Mouse (Mus musculus) forebrain, embryonic 16.5 days (tissue): ENCODE results near the gene Smyd4. TPM values are rescaled to one million over a fixed set of nuclear protein-coding genes. Genes with fewer than 3 reads are reported as not detected.
A peak's percentile ranks its signal among the peaks of the same experiment; 100 is the strongest.

Experiments
- ATAC-seq: fragments of 200-750 bp; cut with Nextera tagmentation; 2 replicates; pipeline ENCODE4 v1.8.0; 2017; ENCODE audit warnings: mild to moderate bottlenecking, moderate library complexity
- H3K27ac ChIP-seq: fragments of 300-500 bp; sonication (generic); 2 replicates; pipeline ENCODE4 v1.5.1; 2014; ENCODE audit warnings: low read length, control low read depth
- H3K27me3 ChIP-seq: fragments of 300-500 bp; sonication (generic); replicated peaks from 2 replicates; pipeline ENCODE4 v1.6.1; 2014; ENCODE audit warnings: low read length; ENCODE audit not compliant: control insufficient read depth, insufficient read depth
- H3K36me3 ChIP-seq: fragments of 300-500 bp; sonication (generic); 2 replicates; pipeline ENCODE4 v1.6.1; 2014; ENCODE audit not compliant: control insufficient read depth, insufficient read depth
- H3K4me1 ChIP-seq: fragments of 300-500 bp; sonication (generic); replicated peaks from 2 replicates; pipeline ENCODE4 v1.6.1; 2014; ENCODE audit warnings: low read length; ENCODE audit not compliant: control insufficient read depth, insufficient read depth
- H3K4me2 ChIP-seq: fragments of 300-500 bp; sonication (generic); 2 replicates; pipeline ENCODE4 v1.6.1; 2014; ENCODE audit warnings: mild to moderate bottlenecking, low read length, control low read depth
- H3K4me3 ChIP-seq: fragments of 300-500 bp; sonication (generic); replicated peaks from 2 replicates; pipeline ENCODE4 v1.5.1; 2014; ENCODE audit warnings: mild to moderate bottlenecking, low read length, control low read depth
- H3K9ac ChIP-seq: fragments of 300-500 bp; sonication (generic); replicated peaks from 2 replicates; pipeline ENCODE4 v1.6.1; 2014; ENCODE audit warnings: low read depth, low read length, control low read depth
- H3K9me3 ChIP-seq: fragments of 300-500 bp; sonication (generic); 2 replicates; pipeline ENCODE4 v1.6.1; 2016; ENCODE audit warnings: low read length; ENCODE audit not compliant: control insufficient read depth
- WGBS: fragments of 180-500 bp; shearing (Covaris S2); extraction: QIAGEN DNeasy Blood & Tissue Kit; methylation state at CpG from one replicate; pipeline ENCODE4 v1.1.7; 2014; 5-methylcytosine and 5-hydroxymethylcytosine counted together
- polyA plus RNA-seq: library from polyadenylated mRNA; unstranded; fragments of >200 nt; fragmentation: Nextera tagmentation; extraction: Ambion mirVana; gene quantifications from 2 replicates; pipeline ENCODE4 v1.2.1, GENCODE M21; 2015

Gene Smyd4
- polyA plus RNA-seq: 15.0 and 19.0 TPM in 2 replicates

- peak within 1 kb of the TSS; percentile 94 for H3K4me2 ChIP-seq
- peak within 1 kb of the TSS; percentile 80 for H3K9ac ChIP-seq
- peaks cover 16% of the 10 kb centered on the region for H3K4me1 ChIP-seq
- H3K36me3 ChIP-seq: no peaks in the 10 kb centered on the region
- peak; percentile 100 for ATAC-seq
- 0% methylated on average over 56 of the region's 56 CpGs for WGBS
- no peaks in the 10 kb centered on the region for H3K9me3 ChIP-seq
- H3K4me3 ChIP-seq: peak within 1 kb of the TSS; percentile 92
- no peaks in the 10 kb centered on the region for H3K27me3 ChIP-seq
- peak within 1 kb of the TSS; percentile 60 for H3K27ac ChIP-seq
Observed at GRCm38 (mm10) chr11:75348199-75348889, at the start of gene Smyd4, which contains the start of gene Rpa1. TSS of gene Smyd4 (plus strand) at chr11:75348433. TSS of gene Rpa1 (minus strand) at chr11:75348324.

GRCm38 (mm10) chr11:75298491-75298890 is 49.7 kb upstream of the Smyd4 start:
- WGBS: 60% methylated on average over 11 of the region's 11 CpGs
- Histone ChIP-seq H3K4me2 (no peak overlapping the region), H3K4me1 (peaks cover 17% of the 10 kb centered on the region), H3K4me3 (no peak overlapping the region), H3K27me3 (no peaks in the 10 kb centered on the region), H3K9ac (no peak overlapping the region), H3K27ac (no peak overlapping the region), H3K36me3 (peaks cover 8% of the 10 kb centered on the region; the same call in 1 of the 2 replicates), H3K9me3 (no peaks in the 10 kb centered on the region)
- no peak for ATAC-seq

GRCm38 (mm10) chr11:75299786-75300185 is 48.4 kb upstream of the Smyd4 start:
- H3K4me3 ChIP-seq: no peak overlapping the region
- peaks cover 10% of the 10 kb centered on the region; the same call in 1 of the 2 replicates for H3K36me3 ChIP-seq
- 42% methylated on average over 10 of the region's 10 CpGs for WGBS
- peaks cover 4% of the 10 kb centered on the region; the same call in 1 of the 2 replicates for H3K4me1 ChIP-seq
- H3K27me3 ChIP-seq: no peaks in the 10 kb centered on the region
- no peak overlapping the region; the same call in 1 of the 2 replicates for H3K27ac ChIP-seq
- H3K9me3 ChIP-seq: no peaks in the 10 kb centered on the region
- ATAC-seq: peak; percentile 45; the same call in 1 of the 2 replicates
- H3K4me2 ChIP-seq: no peak overlapping the region
- no peak overlapping the region for H3K9ac ChIP-seq

GRCm38 (mm10) chr11:75300954-75301353 is 47.3 kb upstream of the Smyd4 start:
- no peak overlapping the region for H3K27ac ChIP-seq

GRCm38 (mm10) chr11:75304797-75305196 is 43.4 kb upstream of the Smyd4 start:
- Histone ChIP-seq H3K4me3 (no peak overlapping the region), H3K9ac (no peak overlapping the region), H3K9me3 (no peaks in the 10 kb centered on the region), H3K27ac (no peak overlapping the region), H3K36me3 (peaks cover 12% of the 10 kb centered on the region), H3K4me1 (peaks cover under 1% of the 10 kb centered on the region; the same call in 1 of the 2 replicates), H3K27me3 (no peaks in the 10 kb centered on the region), H3K4me2 (no peak overlapping the region)
- ATAC-seq: no peak
- 79% methylated on average over 9 of the region's 9 CpGs for WGBS

More at GRCm38 (mm10) chr11:75300954-75301353, 47.3 kb upstream of the Smyd4 start:
- Histone ChIP-seq H3K4me2 (no peak overlapping the region), H3K36me3 (peaks cover 10% of the 10 kb centered on the region; the same call in 1 of the 2 replicates), H3K9ac (no peak overlapping the region), H3K4me3 (no peak overlapping the region), H3K4me1 (peaks cover 3% of the 10 kb centered on the region; the same call in 1 of the 2 replicates), H3K27me3 (no peaks in the 10 kb centered on the region), H3K9me3 (no peaks in the 10 kb centered on the region)
- ATAC-seq: no peak
- 86% methylated on average over 9 of the region's 9 CpGs for WGBS

GRCm38 (mm10) chr11:75308650-75309049 is 39.6 kb upstream of the Smyd4 start:
- WGBS: 72% methylated on average over 4 of the region's 4 CpGs
- H3K36me3 ChIP-seq: peaks cover 17% of the 10 kb centered on the region

GRCm38 (mm10) chr11:75310813-75311212 is 37.4 kb upstream of the Smyd4 start:
- WGBS: 91% methylated on average over 8 of the region's 8 CpGs
- H3K4me3 ChIP-seq: no peak overlapping the region
- no peak overlapping the region for H3K4me2 ChIP-seq
- no peak overlapping the region for H3K9ac ChIP-seq
- H3K4me1 ChIP-seq: no peaks in the 10 kb centered on the region
- peaks cover 19% of the 10 kb centered on the region for H3K36me3 ChIP-seq
- H3K27ac ChIP-seq: no peak overlapping the region
- no peaks in the 10 kb centered on the region for H3K27me3 ChIP-seq
- no peaks in the 10 kb centered on the region for H3K9me3 ChIP-seq
- no peak for ATAC-seq

More at GRCm38 (mm10) chr11:75308650-75309049, 39.6 kb upstream of the Smyd4 start:
- Histone ChIP-seq H3K9me3 (no peaks in the 10 kb centered on the region), H3K27me3 (no peaks in the 10 kb centered on the region), H3K9ac (no peak overlapping the region), H3K27ac (no peak overlapping the region), H3K4me2 (no peak overlapping the region), H3K4me3 (no peak overlapping the region), H3K4me1 (no peaks in the 10 kb centered on the region)
- ATAC-seq: no peak

- WGBS: 83% methylated on average over 6 of the region's 6 CpGs
- no peak for ATAC-seq
- no peaks in the 10 kb centered on the region for H3K27me3 ChIP-seq
- no peak overlapping the region for H3K4me3 ChIP-seq
- H3K36me3 ChIP-seq: peaks cover 19% of the 10 kb centered on the region
- no peak overlapping the region for H3K27ac ChIP-seq
- H3K4me1 ChIP-seq: no peaks in the 10 kb centered on the region
- no peak overlapping the region for H3K4me2 ChIP-seq
- H3K9ac ChIP-seq: no peak overlapping the region
- no peaks in the 10 kb centered on the region for H3K9me3 ChIP-seq
Observed at GRCm38 (mm10) chr11:75311751-75312150, 36.5 kb upstream of the Smyd4 start.

- 77% methylated on average over 8 of the region's 8 CpGs for WGBS
- H3K36me3 ChIP-seq: peaks cover 19% of the 10 kb centered on the region
Observed at GRCm38 (mm10) chr11:75313834-75314233, 34.4 kb upstream of the Smyd4 start.

More at GRCm38 (mm10) chr11:75313834-75314233, 34.4 kb upstream of the Smyd4 start:
- H3K27me3 ChIP-seq: no peaks in the 10 kb centered on the region
- 0 out of 2 replicates have a peak, but pooled peaks cover 5% of the 10 kb centered on the region for H3K4me1 ChIP-seq
- H3K9me3 ChIP-seq: no peaks in the 10 kb centered on the region
- H3K9ac ChIP-seq: no peak overlapping the region
- no peak overlapping the region for H3K4me2 ChIP-seq
- no peak overlapping the region for H3K4me3 ChIP-seq
- ATAC-seq: no peak
- no peak overlapping the region for H3K27ac ChIP-seq
